Mouse (Mus musculus): ENCODE results near the gene Dnajc13.

Dnajc13 gene

DNA sequence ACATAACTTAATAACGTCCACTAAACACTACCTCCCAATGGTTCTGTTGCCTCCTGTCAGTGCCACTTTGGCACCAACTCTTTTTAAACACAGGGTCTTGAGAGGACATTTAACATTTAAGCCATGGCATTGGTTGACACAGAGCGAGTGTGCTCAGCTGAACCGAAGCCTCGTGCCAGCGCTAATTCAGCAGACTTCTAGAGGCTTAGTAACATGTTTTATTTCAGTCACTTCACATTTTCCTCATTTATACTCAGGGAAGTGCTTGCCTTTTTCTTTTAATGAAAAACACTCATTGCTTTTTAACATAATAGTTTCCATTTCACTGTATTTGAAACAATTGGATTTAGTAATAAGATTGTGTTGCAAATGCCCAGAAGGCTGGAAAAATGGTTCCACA lies 153.6 kb downstream of the Dnajc13 start:
- no peak for DNase-seq (ENCODE audit: low spot score)

DNA sequence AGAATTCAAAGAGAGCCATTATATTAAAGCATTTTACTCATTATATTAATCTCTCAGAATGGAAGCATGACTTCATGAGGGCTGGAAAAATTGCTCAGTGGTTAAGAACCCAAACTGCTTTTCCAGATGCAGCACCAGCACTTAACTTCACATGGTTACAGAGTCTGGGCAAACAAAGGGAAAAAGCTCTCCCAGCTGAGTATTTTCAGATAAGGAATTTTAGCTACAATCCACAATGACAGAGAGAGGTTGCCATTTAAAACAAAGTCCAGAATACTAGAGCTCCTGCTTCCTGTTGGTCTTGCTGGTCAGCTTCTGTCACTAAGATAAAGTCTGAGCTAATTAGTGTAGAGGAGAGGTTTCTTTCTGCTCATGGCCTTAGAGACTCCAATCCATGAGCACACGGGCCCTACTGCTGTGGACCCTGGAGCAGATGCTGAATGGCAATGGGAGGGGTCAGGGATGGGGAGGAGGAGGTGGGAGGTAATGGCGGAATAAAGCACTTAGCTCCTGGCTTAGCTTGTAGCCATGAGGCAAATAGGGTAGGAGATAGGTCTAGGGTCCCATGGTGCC lies 154.1 kb downstream of the Dnajc13 start:
- DNase-seq (ENCODE audit: low spot score) = no peak

DNA sequence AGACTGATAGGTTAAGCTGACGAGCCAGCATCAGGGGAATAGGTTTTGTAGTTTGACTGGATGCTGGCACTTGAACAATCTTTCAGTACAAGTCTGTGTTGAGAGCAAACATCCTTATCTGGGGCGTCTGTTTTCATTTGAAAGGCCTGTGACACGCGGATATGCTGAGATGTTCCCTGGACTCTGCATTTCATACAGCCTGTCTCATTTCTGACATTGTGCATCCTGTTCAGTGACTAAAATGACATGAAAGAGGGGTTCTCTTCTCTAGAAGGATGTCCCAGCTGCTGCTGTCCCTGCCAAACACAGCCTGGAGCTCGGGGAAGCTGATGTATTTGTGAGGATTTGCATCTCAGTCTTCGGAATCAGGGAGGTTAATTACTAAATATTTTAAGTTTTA lies 155.2 kb downstream of the Dnajc13 start:
- no peak for DNase-seq (ENCODE audit: low spot score)

DNA sequence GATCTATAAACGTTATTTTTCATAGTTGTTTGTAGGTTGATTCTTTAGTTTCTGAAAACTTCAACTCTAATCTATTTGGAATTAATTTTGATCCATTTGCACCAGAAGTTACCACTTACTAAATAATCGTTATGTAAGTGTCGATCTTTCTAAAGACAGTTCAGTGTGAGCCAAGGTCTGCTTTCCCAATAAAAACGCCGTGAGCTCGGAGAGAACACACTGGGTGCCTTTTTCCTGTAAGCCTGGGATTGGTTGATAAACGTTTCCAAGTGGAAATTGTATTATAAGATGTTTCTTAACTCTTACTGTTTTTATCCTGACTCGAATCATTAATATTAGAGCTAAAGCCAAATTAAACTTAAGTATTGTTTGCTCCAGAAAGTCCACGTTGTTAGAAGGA lies 155.8 kb downstream of the Dnajc13 start:
- no peak for DNase-seq (ENCODE audit: low spot score)

GRCm38 (mm10) chr9:104104986-104105385 lies 157.7 kb downstream of the Dnajc13 start:
- no peak for DNase-seq (ENCODE audit: low spot score)

- DNase-seq (ENCODE audit: low spot score) = no peak
Measured at GRCm38 (mm10) chr9:104102901-104103300, 159.8 kb downstream of the Dnajc13 start.

- DNase-seq (ENCODE audit: low spot score) = no peak
Measured at GRCm38 (mm10) chr9:104102301-104102700, 160.4 kb downstream of the Dnajc13 start.

DNA sequence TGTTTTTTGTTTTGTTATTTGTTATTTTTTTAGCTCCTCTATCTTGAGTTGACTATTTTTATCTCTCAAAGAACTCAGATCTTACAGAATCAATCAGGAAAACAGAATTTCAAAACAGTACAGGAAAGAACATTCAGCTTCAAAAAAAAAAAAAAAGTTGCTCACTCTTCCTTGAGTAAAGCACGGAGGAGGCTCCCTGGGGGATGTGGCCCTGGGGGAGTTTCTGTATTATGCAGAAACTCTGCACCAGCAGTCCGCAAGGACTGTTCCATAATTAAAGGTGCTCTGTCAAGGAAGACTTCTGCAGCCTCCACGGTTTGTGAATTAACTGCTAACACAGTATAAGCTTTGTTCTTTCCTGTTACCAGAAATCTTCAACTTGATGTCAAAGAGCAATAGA lies 161.3 kb downstream of the Dnajc13 start:
- DNase-seq (ENCODE audit: low spot score) = no peak
